Mouse (Mus musculus) forebrain, postnatal 0 days (tissue): ENCODE measurements at regions not wholly inside any gene's neighbourhood (a gene's known extent, or its start where the extent isn't known, plus 50 kb on each side); places are given as distances from the start of the nearest gene placed in this dataset.

Experiments used
- ATAC-seq: fragments of 200-750 bp; cut with Nextera tagmentation; 2 replicates; pipeline ENCODE4 v1.8.0; 2017; ENCODE audit warnings: mild to moderate bottlenecking, moderate library complexity
- DNase-seq: peaks from one replicate; pipeline ENCODE4 v3.0.0-alpha.2; 2015
- H3K27ac ChIP-seq: fragments of 300-500 bp; sonication (generic); 2 replicates; pipeline ENCODE4 v1.5.1; 2014; ENCODE audit warnings: low read depth, mild to moderate bottlenecking, antibody characterized with exemption, low read length, moderate library complexity, mixed read lengths
- H3K27me3 ChIP-seq: fragments of 300-500 bp; sonication (generic); 2 replicates; pipeline ENCODE4 v1.6.1; 2014; ENCODE audit warnings: mild to moderate bottlenecking, low read length, mixed read lengths; ENCODE audit not compliant: insufficient read depth
- H3K36me3 ChIP-seq: fragments of 300-500 bp; sonication (generic); 2 replicates; pipeline ENCODE4 v1.6.1; 2014; ENCODE audit warnings: mild to moderate bottlenecking, moderate library complexity; ENCODE audit not compliant: insufficient read depth
- H3K4me1 ChIP-seq: fragments of 300-500 bp; sonication (generic); 2 replicates; pipeline ENCODE4 v1.6.1; 2014; ENCODE audit warnings: antibody characterized with exemption; ENCODE audit not compliant: insufficient read depth
- H3K4me2 ChIP-seq: fragments of 300-500 bp; sonication (generic); 2 replicates; pipeline ENCODE4 v1.6.1; 2014; ENCODE audit warnings: low read depth, mild to moderate bottlenecking, moderate library complexity
- H3K4me3 ChIP-seq: fragments of 300-500 bp; sonication (generic); 2 replicates; pipeline ENCODE4 v1.5.1; 2014; ENCODE audit warnings: low read depth, low read length, mixed read lengths
- H3K9ac ChIP-seq: fragments of 300-500 bp; sonication (generic); 2 replicates; pipeline ENCODE4 v1.6.1; 2014; ENCODE audit warnings: mild to moderate bottlenecking
- H3K9me3 ChIP-seq: fragments of 300-500 bp; sonication (generic); 2 replicates; pipeline ENCODE4 v1.6.1; 2016; ENCODE audit warnings: low read length
- CTCF ChIP-seq: sonication (generic); IDR thresholded peaks from 2 replicates; pipeline ENCODE4 v1.5.1; 2016; ENCODE audit warnings: antibody characterized with exemption, control low read depth, low read depth
- WGBS: fragments of 180-500 bp; shearing (Covaris S2); extraction: QIAGEN DNeasy Blood & Tissue Kit; methylation state at CpG from one replicate; pipeline ENCODE4 v1.1.7; 2014; 5-methylcytosine and 5-hydroxymethylcytosine counted together

- 78% methylated on average over 2 of the region's 2 CpGs for WGBS
- no peak for TF ChIP-seq CTCF
- DNase-seq, result peak; percentile 4
- Histone ChIP-seq H3K9ac (no peak overlapping the region), H3K4me3 (no peak overlapping the region), H3K4me2 (no peak overlapping the region), H3K27ac (no peak overlapping the region), H3K27me3 (no peaks in the 10 kb centered on the region), H3K9me3 (no peaks in the 10 kb centered on the region), H3K4me1 (no peaks in the 10 kb centered on the region), H3K36me3 (no peaks in the 10 kb centered on the region)
- ATAC-seq, result peak; percentile 55; the same call in 1 of the 2 replicates
These were observed 457.2 kb upstream of the Edil3 start for GRCm38 (mm10) chr13:88364048-88364447.
